ENCODE assay signal across 8 mouse cellular contexts in genomic region chr2:32423481-32424331, GRCm38 (mm10). TPM values are rescaled to one million over a fixed set of nuclear protein-coding genes. Genes with fewer than 3 reads are reported as not detected.
DNase-seq lines count a peak whose midpoint lies in the region; ATAC-seq lines count a peak whose summit lies in the region.

No protein-coding gene starts in this region.

- H3K27ac ChIP-seq in hindbrain, embryonic 14.5 days = peak overlapping the region; percentile 83
- peak overlapping the region; percentile 89 for H3K27ac ChIP-seq in limb, embryonic 15.5 days
- H3K27ac ChIP-seq in midbrain, embryonic 14.5 days (replicated peaks; ENCODE audit: low read depth, low read length) = peak overlapping the region; percentile 67

- peak overlapping the region; percentile 66 for H3K4me2 ChIP-seq in hindbrain, embryonic 14.5 days (replicated peaks)
- H3K4me2 ChIP-seq in limb, embryonic 15.5 days = peak overlapping the region; percentile 80
- peak overlapping the region; percentile 67 for H3K4me2 ChIP-seq in midbrain, embryonic 14.5 days (ENCODE audit: low read length)

- H3K9me3 ChIP-seq in hindbrain, embryonic 14.5 days (ENCODE audit: control insufficient read depth, low read length) = no peaks in the 10 kb centered on the region
- H3K9me3 ChIP-seq in limb, embryonic 15.5 days = no peaks in the 10 kb centered on the region
- H3K9me3 ChIP-seq in midbrain, embryonic 14.5 days (ENCODE audit: control insufficient read depth, low read length) = no peaks in the 10 kb centered on the region

- no peaks in the 10 kb centered on the region for H3K27me3 ChIP-seq in hindbrain, embryonic 14.5 days (ENCODE audit: control insufficient read depth, insufficient read depth, low read length)
- H3K27me3 ChIP-seq in limb, embryonic 15.5 days = no peaks in the 10 kb centered on the region
- no peaks in the 10 kb centered on the region for H3K27me3 ChIP-seq in midbrain, embryonic 14.5 days (ENCODE audit: control insufficient read depth, insufficient read depth, low read length)

- H3K9ac ChIP-seq in hindbrain, embryonic 14.5 days = peak overlapping the region; percentile 63
- peak overlapping the region; percentile 10; the same call in 1 of the 2 replicates for H3K9ac ChIP-seq in limb, embryonic 15.5 days
- peak overlapping the region; percentile 36 for H3K9ac ChIP-seq in midbrain, embryonic 14.5 days (replicated peaks; ENCODE audit: low read length)

- peak; percentile 10 for DNase-seq in thymus, postnatal 25 days
- no peak for DNase-seq in thymus, postnatal 4 days
- peak; percentile 74 for DNase-seq in cerebellum, adult 9-10 months
- DNase-seq in forelimb bud, embryonic 11.5 days (ENCODE audit: low read depth, low spot score) = peak; percentile 90
- DNase-seq in hindbrain, embryonic 14.5 days (ENCODE audit: low spot score) = peak; percentile 78
- DNase-seq in midbrain, embryonic 14.5 days = peak; percentile 86
- peak; percentile 49 to 74 for DNase-seq in urinary bladder, postnatal 36 days (ENCODE audit: low spot score in 2 of 2)

- H3K4me3 ChIP-seq in hindbrain, embryonic 14.5 days (replicated peaks; ENCODE audit: low read length) = peak overlapping the region; percentile 34
- H3K4me3 ChIP-seq in limb, embryonic 15.5 days = peak overlapping the region; percentile 42
- peak overlapping the region; percentile 35 for H3K4me3 ChIP-seq in midbrain, embryonic 14.5 days (replicated peaks; ENCODE audit: low read depth, low read length)

- ATAC-seq in hindbrain, embryonic 14.5 days (ENCODE audit: low FRiP score) = peak; percentile 90
- peak; percentile 85 for ATAC-seq in limb, embryonic 15.5 days (ENCODE audit: insufficient number of reproducible peaks, low FRiP score, low TSS enrichment, low read depth)
- peak; percentile 87 for ATAC-seq in midbrain, embryonic 14.5 days (ENCODE audit: low FRiP score, low TSS enrichment)

- peaks cover 30% of the 10 kb centered on the region for H3K36me3 ChIP-seq in hindbrain, embryonic 14.5 days (replicated peaks; ENCODE audit: control insufficient read depth, insufficient read depth)
- H3K36me3 ChIP-seq in limb, embryonic 15.5 days = peaks cover 24% of the 10 kb centered on the region
- peaks cover 29% of the 10 kb centered on the region for H3K36me3 ChIP-seq in midbrain, embryonic 14.5 days (ENCODE audit: control insufficient read depth, insufficient read depth, low read length)

- WGBS in hindbrain, embryonic 14.5 days = 1% methylated on average over 14 of the region's 14 CpGs
- 3% methylated on average over 14 of the region's 14 CpGs for WGBS in limb, embryonic 15.5 days
- 2% methylated on average over 14 of the region's 14 CpGs for WGBS in midbrain, embryonic 14.5 days

- H3K4me1 ChIP-seq in hindbrain, embryonic 14.5 days (replicated peaks; ENCODE audit: control insufficient read depth, insufficient read depth, low read length) = peaks cover 41% of the 10 kb centered on the region
- peaks cover 56% of the 10 kb centered on the region for H3K4me1 ChIP-seq in limb, embryonic 15.5 days
- peaks cover 32% of the 10 kb centered on the region for H3K4me1 ChIP-seq in midbrain, embryonic 14.5 days (ENCODE audit: control insufficient read depth, insufficient read depth, low read length)

RNA-seq across cellular contexts. Expression of gene Naif1, which starts 26.6 kb away (rescaled TPM):
- polyA plus RNA-seq in hindbrain, embryonic 14.5 days (2014; fragmentation: Nextera tagmentation; extraction: Ambion mirVana) = 5.3 TPM in 2 replicates
- 5.6 and 6.0 TPM in 2 replicates for polyA plus RNA-seq in limb, embryonic 15.5 days (2015; fragmentation: Nextera tagmentation; extraction: Ambion mirVana)
- 5.3 and 5.6 TPM in 2 replicates for polyA plus RNA-seq in midbrain, embryonic 14.5 days (2014; fragmentation: Nextera tagmentation; extraction: Ambion mirVana)

RNA-seq across cellular contexts. Expression of gene Slc25a25, which starts 27.5 kb away (rescaled TPM):
- polyA plus RNA-seq in hindbrain, embryonic 14.5 days (2014; fragmentation: Nextera tagmentation; extraction: Ambion mirVana) = 39.2 and 42.9 TPM in 2 replicates
- polyA plus RNA-seq in limb, embryonic 15.5 days (2015; fragmentation: Nextera tagmentation; extraction: Ambion mirVana) = 17.1 and 17.5 TPM in 2 replicates
- polyA plus RNA-seq in midbrain, embryonic 14.5 days (2014; fragmentation: Nextera tagmentation; extraction: Ambion mirVana) = 36.3 and 41.5 TPM in 2 replicates

RNA-seq across cellular contexts. Expression of gene Ptges2, which starts 28.0 kb away (rescaled TPM):
- polyA plus RNA-seq in hindbrain, embryonic 14.5 days (2014; fragmentation: Nextera tagmentation; extraction: Ambion mirVana) = 58.1 and 58.9 TPM in 2 replicates
- polyA plus RNA-seq in limb, embryonic 15.5 days (2015; fragmentation: Nextera tagmentation; extraction: Ambion mirVana) = 24.9 and 26.0 TPM in 2 replicates
- polyA plus RNA-seq in midbrain, embryonic 14.5 days (2014; fragmentation: Nextera tagmentation; extraction: Ambion mirVana) = 46.2 and 64.4 TPM in 2 replicates

RNA-seq across cellular contexts. Expression of gene Lcn2, which starts 35.7 kb away (rescaled TPM):
- polyA plus RNA-seq in hindbrain, embryonic 14.5 days (2014; fragmentation: Nextera tagmentation; extraction: Ambion mirVana) = 0.78 and 1.3 TPM in 2 replicates
- 3.2 and 3.9 TPM in 2 replicates for polyA plus RNA-seq in limb, embryonic 15.5 days (2015; fragmentation: Nextera tagmentation; extraction: Ambion mirVana)
- not detected in 2 replicates for polyA plus RNA-seq in midbrain, embryonic 14.5 days (2014; fragmentation: Nextera tagmentation; extraction: Ambion mirVana)

RNA-seq across cellular contexts. Expression of gene 1110008P14Rik, which starts 42.0 kb away (rescaled TPM):
- polyA plus RNA-seq in hindbrain, embryonic 14.5 days (2014; fragmentation: Nextera tagmentation; extraction: Ambion mirVana) = 170 and 175 TPM in 2 replicates
- polyA plus RNA-seq in limb, embryonic 15.5 days (2015; fragmentation: Nextera tagmentation; extraction: Ambion mirVana) = 58.0 and 67.7 TPM in 2 replicates
- 107 and 153 TPM in 2 replicates for polyA plus RNA-seq in midbrain, embryonic 14.5 days (2014; fragmentation: Nextera tagmentation; extraction: Ambion mirVana)

Comparison
In these comparisons a context has a peak if more than half of its experiments do, and no peak if none do; other contexts are left out.
1. H3K9ac ChIP-seq: peak in every context shown above with its lines; median percentile 63 in hindbrain, embryonic 14.5 days; 36 in midbrain, embryonic 14.5 days; 10 in limb, embryonic 15.5 days.